Mouse (Mus musculus) hindbrain, embryonic 15.5 days (tissue): ENCODE measurements around the gene Cd200. TPM values are rescaled to one million over a fixed set of nuclear protein-coding genes. Genes with fewer than 3 reads are reported as not detected.

ENCODE experiments used
- polyA plus RNA-seq: library from polyadenylated mRNA; unstranded; fragments of >200 nt; fragmentation: Nextera tagmentation; extraction: Ambion mirVana; gene quantifications from 2 replicates; pipeline ENCODE4 v1.2.1, GENCODE M21; 2015

Gene Cd200
- polyA plus RNA-seq, 1 experiment from 2014 or later: 346 TPM

Other genes with a start within 250 kb of the Cd200 start
- 0.07 and 0.08 TPM in 2 replicates for gene Btla, start 184.7 kb downstream of the Cd200 start, polyA plus RNA-seq
- not detected in 2 replicates for gene Gm609, start 83.9 kb upstream of the Cd200 start, polyA plus RNA-seq
- gene Gm17783, start 123.0 kb upstream of the Cd200 start, polyA plus RNA-seq: not detected in 2 replicates
- gene Slc9c1, start 126.3 kb upstream of the Cd200 start, polyA plus RNA-seq: not detected in 2 replicates
- not detected in 2 replicates for gene Gcsam, start 201.3 kb upstream of the Cd200 start, polyA plus RNA-seq
- gene BC016579, start 245.0 kb upstream of the Cd200 start, polyA plus RNA-seq: not detected in 2 replicates